Mouse (Mus musculus) 3134 (cell line): Measurements from ENCODE around the gene Aldh1a1.
"Not testable (repeated sequence)": the region's sequence is repeated elsewhere in the genome, so short reads cannot be mapped to it uniquely, and the experiment has no call there.

Experiments
- DNase-seq: peaks from one replicate; pipeline ENCODE4 v3.0.0-alpha.2; 2011; ENCODE audit warnings: low spot score; ENCODE audit not compliant: insufficient read length; ENCODE audit errors: extremely low read depth

Aldh1a1 gene

GRCm38 (mm10) chr19:20647496-20647895 lies 155.0 kb downstream of the Aldh1a1 start:
- DNase-seq: not testable (repeated sequence)

GRCm38 (mm10) chr19:20650008-20650407 lies 157.5 kb downstream of the Aldh1a1 start:
- no peak for DNase-seq

- DNase-seq: no peak
Measured at GRCm38 (mm10) chr19:20653082-20653676, 160.7 kb downstream of the Aldh1a1 start.

GRCm38 (mm10) chr19:20654141-20654873 lies 161.8 kb downstream of the Aldh1a1 start:
- DNase-seq: no peak

- no peak for DNase-seq
Measured at GRCm38 (mm10) chr19:20677697-20678355, 185.3 kb downstream of the Aldh1a1 start.
